Mouse (Mus musculus) MEL (cell line): ENCODE measurements at regions not wholly inside any gene's neighbourhood (a gene's known extent, or its start where the extent isn't known, plus 50 kb on each side); places are given as distances from the start of the nearest gene placed in this dataset.

ENCODE experiments used
- CHD1 ChIP-seq: IDR thresholded peaks from 2 replicates; pipeline ENCODE4 v1.6.1; 2012; ENCODE audit warnings: low read depth, mild to moderate bottlenecking, inconsistent platforms, low read length, improper control_type of control experiment
- CTCF ChIP-seq, 3 experiments: IDR thresholded peaks in 2 of 3; conservative IDR thresholded peaks in 1 of 3; 2 replicates each; pipeline ENCODE4 v1.5.1; 2011 to 2012; ENCODE audit warnings: low read length in 3 of 3, low read depth in 2 of 3, mild to moderate bottlenecking in 2 of 3, improper control_type of control experiment in 1 of 3, inconsistent platforms in 1 of 3, mixed read lengths in 1 of 3, moderate library complexity in 1 of 3; ENCODE audit not compliant: control insufficient read depth in 1 of 3, insufficient read depth in 1 of 3, poor library complexity in 1 of 3, severe bottlenecking in 1 of 3
- ELF1 ChIP-seq: IDR thresholded peaks from 2 replicates; pipeline ENCODE4 v1.6.1; 2014; ENCODE audit warnings: low read depth, mild to moderate bottlenecking, inconsistent platforms, low read length, improper control_type of control experiment, moderate library complexity
- EP300 ChIP-seq, 2 experiments: IDR thresholded peaks; 2 replicates each; pipeline ENCODE4 v1.6.1; 2011; ENCODE audit warnings: improper control_type of control experiment in 2 of 2, low read length in 2 of 2, low read depth in 1 of 2, mild to moderate bottlenecking in 1 of 2
- GATA1 ChIP-seq: IDR thresholded peaks from 2 replicates; pipeline ENCODE4 v1.6.1; 2011; ENCODE audit warnings: low read depth, low read length, improper control_type of control experiment
- MAZ ChIP-seq: IDR thresholded peaks from 2 replicates; pipeline ENCODE4 v1.6.1; 2012; ENCODE audit warnings: low read depth, mild to moderate bottlenecking, inconsistent platforms, low read length, improper control_type of control experiment
- NELFE ChIP-seq: IDR thresholded peaks from 2 replicates; pipeline ENCODE4 v1.6.1; 2011; ENCODE audit warnings: low read depth, low read length, improper control_type of control experiment
- POLR2A ChIP-seq, 2 experiments: IDR thresholded peaks; 2 replicates each; pipeline ENCODE4 v1.6.1; 2011 to 2012; ENCODE audit warnings: low read length in 2 of 2, mild to moderate bottlenecking in 2 of 2, control low read depth in 1 of 2, improper control_type of control experiment in 1 of 2, low read depth in 1 of 2, moderate library complexity in 1 of 2; ENCODE audit not compliant: control insufficient read depth in 1 of 2, insufficient read depth in 1 of 2, poor library complexity in 1 of 2
- RCOR1 ChIP-seq: IDR thresholded peaks from 2 replicates; pipeline ENCODE4 v1.6.1; 2012; ENCODE audit warnings: low read depth, mild to moderate bottlenecking, inconsistent platforms, low read length, improper control_type of control experiment
- TBP ChIP-seq: IDR thresholded peaks from 2 replicates; pipeline ENCODE4 v1.8.0; 2011; ENCODE audit warnings: low read depth, low read length, improper control_type of control experiment
- ZNF384 ChIP-seq: IDR thresholded peaks from 2 replicates; pipeline ENCODE4 v1.6.1; 2012; ENCODE audit warnings: low read depth, mild to moderate bottlenecking, inconsistent platforms, low read length, improper control_type of control experiment

- TF ChIP-seq ZNF384 (no peak), CTCF (IDR thresholded peaks at IDR 0.05 in 2 of 3, conservative IDR thresholded peaks at IDR 0.05 in 1 of 3; ENCODE audit: control insufficient read depth in 1 of 3, insufficient read depth in 1 of 3, low read depth in 2 of 3, low read length in 3 of 3, poor library complexity in 1 of 3, severe bottlenecking in 1 of 3) (no peak), CHD1 (no peak), EP300 (IDR thresholded peaks at IDR 0.05; ENCODE audit: low read depth in 1 of 2, low read length in 2 of 2) (no peak), ELF1 (no peak), RCOR1 (no peak), POLR2A (IDR thresholded peaks at IDR 0.05; ENCODE audit: control insufficient read depth in 1 of 2, insufficient read depth in 1 of 2, low read depth in 1 of 2, low read length in 2 of 2, poor library complexity in 1 of 2) (no peak), TBP (no peak), GATA1 (no peak), NELFE (no peak), MAZ (no peak)
These were observed 129.8 kb upstream of the Ednrb start for GRCm38 (mm10) chr14:103973955-103974354.
